Mouse (Mus musculus) kidney, postnatal 4 days (tissue): Measurements from ENCODE around the gene D16Ertd472e.
"Not testable (repeated sequence)": the region's sequence is repeated elsewhere in the genome, so short reads cannot be mapped to it uniquely, and the experiment has no call there.

ENCODE experiments used
- DNase-seq, 2 experiments: peaks; one replicate each; pipeline ENCODE4 v3.0.0; 2021; ENCODE audit warnings: mixed read lengths in 2 of 2

The D16Ertd472e gene

GRCm38 (mm10) chr16:78564110-78564821 lies 12.2 kb downstream of the D16Ertd472e start:
- DNase-seq = no peak

- no peak for DNase-seq
These were observed 13.2 kb downstream of the D16Ertd472e start for GRCm38 (mm10) chr16:78563093-78563971.

GRCm38 (mm10) chr16:78560627-78561026 lies 15.9 kb downstream of the D16Ertd472e start:
- no peak for DNase-seq

DNA sequence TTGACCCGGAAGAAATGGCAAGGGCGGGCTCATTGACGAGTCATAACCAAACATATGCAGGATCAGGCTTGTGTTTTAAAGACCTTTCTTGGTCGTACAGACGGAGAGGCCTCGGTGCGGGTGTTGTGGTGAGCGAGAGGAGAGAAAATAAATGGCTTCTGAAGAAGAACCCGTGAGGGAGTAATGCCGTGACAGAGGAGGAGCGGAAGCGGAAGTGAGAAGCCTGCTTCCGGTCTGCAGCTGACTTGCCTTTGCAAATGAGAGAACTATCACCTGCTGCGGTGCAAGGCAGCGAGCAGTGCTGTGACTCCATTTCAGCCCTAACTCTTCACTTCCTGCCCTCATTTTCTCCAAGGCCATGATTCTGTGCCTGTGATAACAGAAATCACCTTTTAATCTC lies 16.4 kb downstream of the D16Ertd472e start:
- no peak for DNase-seq

DNA sequence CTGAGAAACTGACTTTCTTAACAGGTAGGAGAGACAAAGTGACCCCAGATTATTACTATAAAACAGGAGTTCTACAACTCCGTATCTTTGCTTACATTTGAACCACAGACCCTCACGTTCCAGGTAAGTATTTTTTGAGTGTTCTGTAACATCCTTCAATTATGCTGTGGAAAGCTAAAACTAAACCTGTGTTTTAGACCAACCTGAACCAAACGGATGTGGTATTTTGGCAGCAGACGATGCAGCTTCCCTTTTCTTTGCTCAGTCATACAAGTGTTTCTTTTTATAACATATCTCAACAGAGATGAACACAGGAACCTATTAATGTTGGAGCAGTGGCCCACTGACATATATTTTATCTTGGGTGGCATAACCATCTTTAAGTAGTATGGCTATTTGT lies 18.9 kb downstream of the D16Ertd472e start:
- no peak for DNase-seq

GRCm38 (mm10) chr16:78554911-78555648 lies 21.4 kb downstream of the D16Ertd472e start:
- DNase-seq = no peak

DNA sequence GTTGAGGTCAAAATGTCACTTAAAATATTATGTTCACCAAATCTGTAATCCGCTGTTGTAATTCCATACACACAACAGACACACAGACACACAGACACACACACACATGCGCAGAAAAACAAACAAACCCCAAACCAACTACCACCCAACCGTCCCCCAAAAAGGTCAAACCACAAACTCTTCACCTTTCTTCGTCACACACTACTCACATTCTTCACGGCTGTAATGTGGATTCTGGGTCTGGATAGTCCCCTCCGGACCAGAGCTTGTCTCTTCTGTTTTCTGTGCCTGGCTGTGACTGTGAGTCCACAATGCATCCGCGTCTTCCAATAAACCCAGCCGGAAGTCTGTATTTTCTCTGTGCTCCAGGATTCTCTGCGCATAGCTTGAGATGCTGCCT lies 29.1 kb downstream of the D16Ertd472e start:
- DNase-seq = no peak

DNA sequence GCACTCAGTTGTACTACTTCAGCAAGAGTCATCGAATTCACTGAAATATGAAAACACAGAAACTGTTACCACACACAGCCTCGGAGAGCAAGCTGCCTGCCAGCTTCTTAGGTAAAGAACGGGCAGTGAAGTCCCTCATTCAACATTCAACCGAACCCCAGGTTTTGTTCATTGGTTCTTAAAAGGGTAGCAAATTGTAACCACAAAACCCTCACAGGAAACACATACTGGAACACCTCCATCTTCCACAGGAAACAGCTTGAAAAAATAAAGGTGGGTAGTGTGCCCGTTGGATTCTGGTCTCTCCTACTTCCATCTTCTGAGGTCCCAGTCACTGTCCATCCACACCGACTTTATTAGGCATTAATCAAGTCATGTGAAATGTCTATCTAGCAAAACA lies 30.0 kb downstream of the D16Ertd472e start:
- no peak for DNase-seq

- DNase-seq = no peak
These were observed 35.9 kb downstream of the D16Ertd472e start for GRCm38 (mm10) chr16:78540376-78541246.

DNA sequence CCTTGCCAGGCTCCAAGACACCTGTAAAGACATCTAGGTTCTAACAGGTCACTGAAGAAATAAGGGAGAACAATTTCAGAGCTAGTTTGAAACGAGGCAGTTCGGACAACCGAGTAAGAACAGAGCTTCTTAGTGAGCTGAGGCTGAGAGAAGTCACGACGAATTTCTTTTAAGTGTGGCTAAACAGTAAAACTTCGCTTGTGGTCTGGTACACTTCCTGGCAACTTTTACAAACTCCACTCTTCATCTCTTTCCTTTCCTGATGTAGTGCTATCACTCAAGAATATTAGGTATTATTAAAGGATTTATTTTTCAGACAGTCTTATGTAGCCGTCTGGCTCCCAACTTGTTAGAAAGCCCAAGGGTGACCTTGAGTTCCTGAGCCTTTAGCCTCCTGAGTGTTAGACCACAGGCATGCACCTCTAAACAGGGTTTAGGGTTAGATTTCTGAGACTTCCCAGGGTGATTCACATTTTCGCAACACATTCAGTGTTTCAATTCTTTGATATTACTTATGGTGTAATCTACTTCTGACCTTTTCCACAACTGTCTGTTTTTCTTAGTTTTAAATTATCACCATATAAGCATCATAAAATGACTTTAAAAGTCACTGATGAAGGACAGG lies 38.6 kb downstream of the D16Ertd472e start:
- DNase-seq = no peak

- DNase-seq = no peak
These were observed 39.2 kb downstream of the D16Ertd472e start for GRCm38 (mm10) chr16:78537322-78537721.

GRCm38 (mm10) chr16:78534468-78534867 lies 42.0 kb downstream of the D16Ertd472e start:
- DNase-seq = no peak

GRCm38 (mm10) chr16:78531957-78532605 lies 44.4 kb downstream of the D16Ertd472e start:
- no peak for DNase-seq

- DNase-seq = no peak
These were observed 53.5 kb downstream of the D16Ertd472e start for GRCm38 (mm10) chr16:78522974-78523373.

DNA sequence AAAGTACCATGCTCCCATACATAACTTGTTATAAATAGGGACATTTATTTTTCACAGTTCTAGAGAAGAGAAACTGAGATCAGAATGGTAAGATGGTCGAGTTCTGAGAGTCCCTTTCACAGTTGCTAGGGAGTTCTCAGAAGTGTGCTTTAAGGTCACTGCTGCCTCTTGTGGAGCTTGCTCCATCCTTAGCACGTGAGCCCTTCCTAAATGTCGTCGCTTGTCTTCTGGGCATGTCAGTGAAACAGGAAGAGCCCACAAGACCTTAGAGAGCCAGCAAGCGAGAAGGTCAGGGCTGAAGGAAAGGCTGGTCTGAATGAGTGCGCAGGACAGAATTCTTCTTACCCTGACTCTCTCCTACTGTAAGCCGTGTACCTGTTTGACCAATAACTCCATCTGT lies 57.8 kb downstream of the D16Ertd472e start:
- DNase-seq = no peak

- DNase-seq = no peak
These were observed 59.3 kb downstream of the D16Ertd472e start for GRCm38 (mm10) chr16:78517171-78517570.

GRCm38 (mm10) chr16:78511526-78511925 lies 65.0 kb downstream of the D16Ertd472e start:
- no peak for DNase-seq

GRCm38 (mm10) chr16:78502492-78502891 lies 74.0 kb downstream of the D16Ertd472e start:
- no peak for DNase-seq

GRCm38 (mm10) chr16:78492696-78493095 lies 83.8 kb downstream of the D16Ertd472e start:
- not testable (repeated sequence) for DNase-seq

DNA sequence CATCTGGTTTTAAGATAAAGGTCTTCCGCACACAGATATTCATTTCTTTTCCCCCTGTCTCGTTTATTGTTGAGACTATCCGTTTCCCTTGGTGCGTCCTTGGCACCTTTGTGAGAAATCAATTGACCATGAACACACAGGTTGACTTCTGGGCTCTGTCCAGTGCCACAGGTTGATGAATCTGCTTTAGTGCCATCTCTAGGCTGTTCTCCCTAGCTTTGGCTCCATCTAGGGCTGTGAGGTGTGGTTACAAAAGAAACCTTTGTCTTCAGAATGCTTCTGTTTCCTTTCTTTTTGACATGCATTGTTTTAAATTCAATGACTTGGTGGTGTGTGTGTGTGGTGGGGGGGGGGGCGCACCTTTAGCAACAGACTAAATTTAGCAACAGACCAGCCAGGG lies 85.7 kb downstream of the D16Ertd472e start:
- DNase-seq = no peak
